Mouse (Mus musculus) lung, postnatal 25 days (tissue): Measurements from ENCODE around the gene Mmp11.

Experiments used
- DNase-seq: peaks from one replicate; pipeline ENCODE4 v3.0.0; 2022; ENCODE audit warnings: low spot score

Mmp11 gene

GRCm38 (mm10) chr10:75935680-75936541 is at the start of gene Mmp11:
Gene Mmp11, minus strand, starts transcription at chr10:75936496.
- peak; percentile 73 for DNase-seq

GRCm38 (mm10) chr10:75979432-75979831 is 43.1 kb upstream of the Mmp11 start:
- no peak for DNase-seq

DNA sequence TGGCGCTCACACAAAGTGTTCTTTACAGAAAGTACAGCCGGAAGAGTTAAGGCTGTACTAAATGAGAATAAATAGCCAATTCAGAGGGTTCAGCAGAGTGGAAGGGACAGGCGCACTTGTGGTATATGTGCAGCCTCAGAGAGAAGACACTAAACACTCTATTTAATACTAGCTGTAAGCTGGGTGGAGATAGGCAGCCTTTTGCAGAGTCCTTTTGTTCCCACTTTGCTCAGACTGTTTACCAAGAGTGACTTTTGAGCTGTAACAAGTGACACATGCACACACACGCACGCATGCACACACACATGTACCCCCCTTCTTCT is 42.5 kb upstream of the Mmp11 start:
- DNase-seq = no peak

DNA sequence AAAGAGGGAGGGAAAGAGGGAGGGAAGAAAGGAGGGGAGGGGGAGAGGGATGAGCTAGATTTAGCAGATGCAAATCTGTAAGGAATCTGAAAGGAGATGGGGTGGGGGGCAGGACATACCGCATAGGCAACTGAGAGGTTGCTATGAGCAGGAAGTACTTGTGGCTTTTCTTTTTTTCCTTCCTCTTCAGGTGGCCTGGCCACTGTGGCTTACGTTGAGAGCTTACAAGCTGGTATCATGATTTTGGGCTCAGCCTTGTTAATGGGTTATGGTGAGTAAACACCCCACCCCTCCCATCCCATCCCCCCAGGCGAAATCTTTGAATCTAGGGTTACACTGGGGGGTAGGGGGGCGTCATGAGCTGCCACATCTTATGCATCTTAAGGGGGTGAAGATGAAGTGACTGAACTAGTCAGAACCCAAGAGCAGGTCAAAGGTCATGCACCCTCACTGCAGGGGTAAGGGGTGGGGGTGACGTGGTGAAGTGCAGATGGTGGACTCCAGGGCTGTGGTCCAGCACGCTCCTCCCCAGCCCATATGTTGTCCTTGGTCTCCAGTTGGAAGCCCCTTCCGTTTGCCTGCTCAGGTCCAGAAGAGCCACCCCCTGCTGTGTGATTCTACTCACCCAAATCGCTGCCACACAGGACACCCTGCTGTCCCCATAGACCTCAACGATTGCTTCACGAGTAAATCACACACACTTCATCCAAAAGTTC is 42.0 kb upstream of the Mmp11 start:
- no peak for DNase-seq

DNA sequence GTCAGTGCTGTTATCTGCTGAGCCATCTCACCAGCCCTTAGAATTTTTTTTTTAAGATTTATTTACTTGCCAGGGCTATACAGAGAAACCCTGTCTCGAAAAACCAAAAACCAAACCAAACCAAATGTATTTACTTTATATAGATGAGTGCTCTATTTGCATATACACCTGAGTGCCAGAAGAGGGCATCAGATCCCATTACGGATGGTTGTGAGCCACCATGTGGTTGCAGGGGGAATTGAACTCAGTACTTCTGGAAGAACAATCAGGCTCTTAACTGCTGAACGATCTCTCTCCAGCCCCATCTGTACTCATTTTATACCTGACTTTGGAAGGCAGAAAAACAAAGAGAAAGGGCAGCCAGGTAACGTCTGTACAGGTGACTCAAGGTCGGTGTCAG is 38.9 kb upstream of the Mmp11 start:
- peak; percentile 15 for DNase-seq

- DNase-seq = no peak
Observed at GRCm38 (mm10) chr10:75973846-75974245, 37.5 kb upstream of the Mmp11 start.

DNA sequence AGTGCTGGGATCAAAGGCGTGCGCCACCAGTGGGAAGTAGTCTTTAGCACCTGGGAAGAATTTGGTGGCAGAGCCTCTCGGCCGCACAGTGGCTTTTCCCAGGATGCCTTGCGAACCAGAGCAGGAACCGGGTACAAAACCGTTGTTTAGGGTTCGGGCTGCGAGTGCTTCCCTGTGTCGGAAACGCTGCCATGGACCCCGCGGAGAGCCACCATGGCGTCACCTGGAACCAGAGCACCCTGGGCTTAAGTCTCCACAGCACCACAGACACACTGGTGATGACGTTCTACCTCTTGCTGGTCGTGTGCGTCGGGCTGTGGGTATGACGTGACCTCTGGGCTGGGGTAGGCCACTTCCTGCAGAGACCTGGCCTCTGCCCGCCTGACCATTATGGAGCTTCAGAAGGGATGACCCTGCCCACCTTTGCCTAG is 18.1 kb upstream of the Mmp11 start, which contains the start of gene Gm5134:
Gm5134 (plus strand) TSS at position 134 of the 431 bp plus-strand sequence.
- no peak for DNase-seq

GRCm38 (mm10) chr10:75951424-75952050 is 15.2 kb upstream of the Mmp11 start:
- DNase-seq = peak; percentile 36

GRCm38 (mm10) chr10:75950791-75951210 is 14.5 kb upstream of the Mmp11 start:
- DNase-seq = no peak

DNA sequence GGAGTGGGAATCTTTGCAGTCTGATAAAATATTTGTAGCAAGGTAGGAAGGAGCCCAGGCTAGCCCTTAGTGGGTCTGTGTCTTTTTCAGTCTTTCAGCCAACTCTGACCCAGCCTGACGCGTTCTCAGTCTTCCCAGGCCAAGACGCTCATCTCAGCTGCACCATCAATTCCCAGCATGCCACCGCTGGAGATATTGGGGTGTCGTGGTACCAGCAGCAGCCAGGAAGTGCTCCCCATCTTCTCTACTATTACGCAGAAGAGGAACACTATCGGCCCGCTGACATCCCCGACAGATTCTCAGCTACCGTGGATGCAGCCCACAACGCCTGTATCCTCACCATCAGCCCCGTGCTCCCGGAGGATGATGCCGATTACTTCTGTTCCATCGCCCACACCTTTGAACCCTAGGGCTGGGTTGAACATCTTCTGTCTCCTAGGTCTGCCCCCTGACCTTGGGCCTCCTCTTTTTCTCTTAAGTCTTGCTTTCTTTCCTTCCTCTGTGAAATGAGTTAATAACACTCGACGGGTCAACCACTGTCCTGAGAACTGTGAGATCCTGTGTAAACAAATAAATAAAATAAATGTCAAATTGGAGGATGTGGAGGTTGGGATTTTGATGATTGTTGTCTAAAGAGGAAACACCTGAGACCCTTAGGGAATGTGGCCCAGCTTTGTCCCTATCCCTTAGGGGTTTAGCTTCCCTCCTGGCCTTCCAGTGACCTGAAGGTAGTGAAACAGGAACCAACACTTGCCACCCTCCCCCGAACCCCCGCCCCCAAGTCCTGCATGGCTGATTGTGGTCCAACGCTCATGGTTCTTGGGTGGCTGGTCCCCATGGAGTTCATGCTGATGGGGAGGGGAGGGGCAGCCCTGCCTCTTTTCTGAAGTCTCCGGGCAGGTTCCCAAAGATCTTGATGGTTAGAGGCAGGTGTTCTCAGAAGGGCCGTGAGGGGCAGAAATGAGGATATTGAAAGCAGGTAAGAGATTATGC is 13.1 kb upstream of the Mmp11 start:
- DNase-seq = no peak

- no peak for DNase-seq
Observed at GRCm38 (mm10) chr10:75948079-75948478, 11.8 kb upstream of the Mmp11 start.

- peak; percentile 84 for DNase-seq
Observed at GRCm38 (mm10) chr10:75945896-75946295, 9.6 kb upstream of the Mmp11 start.

DNA sequence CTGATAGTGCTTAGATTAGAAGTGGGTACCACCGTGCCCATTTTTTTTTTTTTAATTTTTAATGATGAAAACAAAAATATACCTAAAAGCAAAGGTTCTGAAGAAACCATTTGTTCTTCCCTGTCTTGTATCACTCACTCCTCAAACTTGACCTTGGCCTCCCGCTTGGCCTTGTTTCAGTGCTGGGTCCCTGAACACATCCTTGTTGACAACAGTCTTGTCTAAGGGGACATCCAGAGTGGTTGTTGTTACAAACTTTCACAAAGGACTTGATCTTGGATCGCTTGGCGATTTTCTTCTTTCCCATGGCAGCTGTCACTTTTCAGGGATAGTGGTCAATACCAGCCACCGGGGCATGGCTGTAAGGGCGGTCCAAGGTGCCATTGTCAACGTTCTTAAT is 8.9 kb upstream of the Mmp11 start:
- DNase-seq = no peak

DNA sequence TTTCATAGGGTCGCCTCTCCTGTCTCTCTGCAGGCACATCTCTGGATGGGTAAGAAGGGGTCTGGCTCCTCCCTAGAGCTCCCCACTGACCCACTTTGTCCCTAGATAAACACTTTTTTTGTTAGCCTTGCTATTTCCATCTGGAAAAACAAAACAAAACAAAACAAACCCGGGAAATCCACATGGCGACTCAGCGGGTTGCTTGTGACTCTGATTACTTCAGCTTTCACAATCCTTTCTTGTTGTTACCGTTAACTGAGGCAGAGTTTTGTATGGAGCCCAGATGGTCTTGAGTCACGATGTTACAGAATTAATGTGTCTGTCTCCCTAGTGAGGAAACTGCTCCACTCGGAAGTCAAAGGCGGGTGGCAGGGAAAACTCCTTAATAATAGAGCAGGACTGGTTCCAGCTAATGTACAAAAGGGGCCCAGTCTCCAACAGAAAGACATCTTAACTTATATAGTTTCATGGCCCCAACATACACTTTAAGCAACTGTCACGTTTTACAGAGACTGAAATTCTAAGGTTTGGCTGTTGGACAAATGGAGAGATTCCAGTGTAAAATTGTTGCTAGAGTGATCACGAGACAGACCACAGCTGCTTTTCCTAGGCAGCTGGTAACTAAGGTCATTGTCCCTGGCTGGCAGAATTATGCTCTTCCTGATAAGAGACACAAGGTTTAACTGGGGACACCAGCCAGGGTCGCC is 7.9 kb upstream of the Mmp11 start:
- DNase-seq = no peak

GRCm38 (mm10) chr10:75942736-75943477 is 6.6 kb upstream of the Mmp11 start, which contains the start of gene Vpreb3:
Gene Vpreb3, plus strand, starts transcription at chr10:75943057.
- DNase-seq = no peak

- DNase-seq = no peak
Observed at GRCm38 (mm10) chr10:75941042-75941824, 4.9 kb upstream of the Mmp11 start.

DNA sequence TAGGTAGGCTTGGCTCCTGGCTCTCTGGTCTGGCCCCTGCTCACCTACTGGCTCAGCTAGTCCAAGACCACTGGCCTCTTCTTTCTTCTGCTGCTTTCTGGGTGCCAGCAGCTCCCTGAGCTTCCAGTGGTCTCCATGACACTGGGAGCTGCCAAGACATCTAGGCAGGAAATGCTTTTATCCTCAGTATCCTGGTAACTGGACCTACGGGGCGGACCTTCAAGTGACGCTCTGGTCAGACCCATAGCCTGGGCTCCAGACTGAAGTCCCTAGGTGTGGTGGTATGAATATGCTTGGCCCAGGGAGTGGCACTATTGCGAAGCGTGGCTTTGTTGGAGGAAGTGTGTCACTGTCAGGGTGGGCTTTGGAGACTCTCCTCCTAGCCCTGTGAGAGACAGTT is 4.2 kb upstream of the Mmp11 start, which contains the start of gene Gm867:
Gm867 (minus strand) TSS at position 153 of the 400 bp plus-strand sequence.
- no peak for DNase-seq

GRCm38 (mm10) chr10:75939481-75940234 is 3.4 kb upstream of the Mmp11 start:
- DNase-seq = no peak
